Mouse (Mus musculus) hindbrain, postnatal 0 days (tissue): ENCODE results near the gene Gsdme. TPM values are rescaled to one million over a fixed set of nuclear protein-coding genes. Genes with fewer than 3 reads are reported as not detected.

Experiments
- ATAC-seq: fragments of 200-750 bp; cut with Nextera tagmentation; 2 replicates; pipeline ENCODE4 v1.8.0; 2017; ENCODE audit warnings: mild to moderate bottlenecking, moderate TSS enrichment, moderate library complexity
- DNase-seq: peaks from one replicate; pipeline ENCODE4 v3.0.0-alpha.2; 2015; ENCODE audit warnings: low spot score
- H3K27ac ChIP-seq: fragments of 300-500 bp; sonication (generic); 2 replicates; pipeline ENCODE4 v1.5.1; 2014; ENCODE audit warnings: mild to moderate bottlenecking
- H3K27me3 ChIP-seq: fragments of 300-500 bp; sonication (generic); 2 replicates; pipeline ENCODE4 v1.6.1; 2014; ENCODE audit warnings: low read length, mixed read lengths; ENCODE audit not compliant: insufficient read depth
- H3K36me3 ChIP-seq: fragments of 300-500 bp; sonication (generic); 2 replicates; pipeline ENCODE4 v1.6.1; 2014; ENCODE audit warnings: low read length, mixed read lengths; ENCODE audit not compliant: insufficient read depth
- H3K4me1 ChIP-seq: fragments of 300-500 bp; sonication (generic); 2 replicates; pipeline ENCODE4 v1.6.1; 2014; ENCODE audit warnings: antibody characterized with exemption, low read length, mixed read lengths; ENCODE audit not compliant: insufficient read depth
- H3K4me2 ChIP-seq: fragments of 300-500 bp; sonication (generic); 2 replicates; pipeline ENCODE4 v1.6.1; 2014; ENCODE audit warnings: low read depth, mild to moderate bottlenecking, low read length, moderate library complexity, mixed read lengths
- H3K4me3 ChIP-seq: fragments of 300-500 bp; sonication (generic); 2 replicates; pipeline ENCODE4 v1.5.1; 2014; ENCODE audit warnings: low read length
- H3K9ac ChIP-seq: fragments of 300-500 bp; sonication (generic); replicated peaks from 2 replicates; pipeline ENCODE4 v1.6.1; 2014; ENCODE audit warnings: mild to moderate bottlenecking, low read length, moderate library complexity, mixed read lengths
- H3K9me3 ChIP-seq: fragments of 300-500 bp; sonication (generic); 2 replicates; pipeline ENCODE4 v1.6.1; 2016; ENCODE audit warnings: low read length, mixed read lengths
- CTCF ChIP-seq: IDR thresholded peaks from 2 replicates; pipeline ENCODE4 v1.5.1; 2016; ENCODE audit warnings: antibody characterized with exemption, control low read depth, low read depth
- WGBS: fragments of 180-500 bp; shearing (Covaris S2); extraction: QIAGEN DNeasy Blood & Tissue Kit; methylation state at CpG from one replicate; pipeline ENCODE4 v1.1.7; 2014; 5-methylcytosine and 5-hydroxymethylcytosine counted together
- polyA plus RNA-seq: library from polyadenylated mRNA; unstranded; fragments of >200 nt; fragmentation: Nextera tagmentation; extraction: Ambion mirVana; gene quantifications from 2 replicates; pipeline ENCODE4 v1.2.1, GENCODE M21; 2015
- total RNA-seq: library from RNA; depleted of rRNA; stranded (reverse); fragments of >200 nt; gene quantifications from 2 replicates; pipeline ENCODE4 v1.2.3, GENCODE M21; 2014

Gsdme gene
- total and polyA plus RNA-seq, 2 experiments from 2014 or later: 15.4 to 82.0 TPM

GRCm38 (mm10) chr6:50180189-50180588 lies 83.5 kb downstream of the Gsdme start:
- Histone ChIP-seq H3K36me3 (no peaks in the 10 kb centered on the region), H3K27me3 (no peaks in the 10 kb centered on the region), H3K27ac (no peak overlapping the region), H3K4me2 (peak overlapping the region; percentile 17; the same call in 1 of the 2 replicates), H3K4me1 (no peaks in the 10 kb centered on the region), H3K9me3 (no peaks in the 10 kb centered on the region), H3K9ac (no peak overlapping the region), H3K4me3 (no peak overlapping the region)
- 72% methylated on average over 4 of the region's 4 CpGs for WGBS
- ATAC-seq (no peak), DNase-seq (peak; percentile 56)
- TF ChIP-seq CTCF: peak; percentile 57

- no peak for TF ChIP-seq CTCF
- DNase-seq (no peak), ATAC-seq (no peak)
- Histone ChIP-seq H3K4me3 (no peak overlapping the region), H3K4me2 (no peak overlapping the region), H3K9ac (no peak overlapping the region), H3K27ac (no peak overlapping the region), H3K9me3 (no peaks in the 10 kb centered on the region), H3K4me1 (no peaks in the 10 kb centered on the region), H3K36me3 (0 out of 2 replicates have a peak, but pooled peaks cover 1% of the 10 kb centered on the region), H3K27me3 (no peaks in the 10 kb centered on the region)
- 96% methylated on average over 1 of the region's 1 CpGs for WGBS
Observed at GRCm38 (mm10) chr6:50175736-50176135, 87.9 kb downstream of the Gsdme start.

GRCm38 (mm10) chr6:50169771-50170170 lies 93.9 kb downstream of the Gsdme start:
- Histone ChIP-seq H3K9ac (no peak overlapping the region), H3K4me1 (no peaks in the 10 kb centered on the region), H3K27me3 (no peaks in the 10 kb centered on the region), H3K9me3 (no peaks in the 10 kb centered on the region), H3K36me3 (0 out of 2 replicates have a peak, but pooled peaks cover 4% of the 10 kb centered on the region), H3K4me3 (no peak overlapping the region), H3K27ac (no peak overlapping the region), H3K4me2 (no peak overlapping the region)
- TF ChIP-seq CTCF: no peak
- peak; percentile 44 for DNase-seq
- ATAC-seq: 0 out of 2 replicates have a peak, but pooled peaks have one; percentile 51

DNA sequence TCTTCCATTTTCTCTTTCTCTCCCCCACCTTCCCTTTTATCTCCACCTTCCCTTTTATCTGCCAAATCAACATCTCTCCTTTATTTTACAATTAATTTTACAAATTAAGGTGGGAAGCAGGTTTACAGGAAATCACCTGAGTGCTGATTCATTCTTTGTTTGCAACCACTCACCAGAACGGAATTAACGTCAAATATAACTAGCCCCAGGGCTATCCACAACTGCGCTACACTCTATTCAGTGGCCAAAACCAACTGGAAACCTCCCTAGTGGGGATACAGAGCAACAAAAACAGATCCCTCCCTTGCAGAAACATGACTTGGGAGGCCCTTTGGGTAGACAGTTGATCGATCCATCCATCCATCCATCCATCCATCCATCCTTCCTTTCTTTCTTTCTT lies 94.8 kb downstream of the Gsdme start:
- 0 out of 2 replicates have a peak, but pooled peaks cover 4% of the 10 kb centered on the region for H3K36me3 ChIP-seq
- no peak overlapping the region for H3K4me2 ChIP-seq
- H3K27ac ChIP-seq: no peak overlapping the region
- no peaks in the 10 kb centered on the region for H3K27me3 ChIP-seq
- DNase-seq (no peak), ATAC-seq (no peak)
- no peak overlapping the region for H3K4me3 ChIP-seq
- no peaks in the 10 kb centered on the region for H3K9me3 ChIP-seq
- WGBS: 89% methylated on average over 4 of the region's 4 CpGs
- H3K9ac ChIP-seq: no peak overlapping the region
- H3K4me1 ChIP-seq: no peaks in the 10 kb centered on the region
- TF ChIP-seq CTCF: no peak

GRCm38 (mm10) chr6:50163013-50163412 lies 100.6 kb downstream of the Gsdme start:
- no peak for TF ChIP-seq CTCF
- H3K36me3 ChIP-seq: no peaks in the 10 kb centered on the region
- ATAC-seq (no peak), DNase-seq (no peak)
- no peak overlapping the region for H3K9ac ChIP-seq
- no peaks in the 10 kb centered on the region for H3K27me3 ChIP-seq
- WGBS: 90% methylated on average over 3 of the region's 3 CpGs
- no peak overlapping the region for H3K4me2 ChIP-seq
- no peaks in the 10 kb centered on the region for H3K4me1 ChIP-seq
- no peak overlapping the region for H3K4me3 ChIP-seq
- H3K9me3 ChIP-seq: no peaks in the 10 kb centered on the region
- no peak overlapping the region for H3K27ac ChIP-seq

DNA sequence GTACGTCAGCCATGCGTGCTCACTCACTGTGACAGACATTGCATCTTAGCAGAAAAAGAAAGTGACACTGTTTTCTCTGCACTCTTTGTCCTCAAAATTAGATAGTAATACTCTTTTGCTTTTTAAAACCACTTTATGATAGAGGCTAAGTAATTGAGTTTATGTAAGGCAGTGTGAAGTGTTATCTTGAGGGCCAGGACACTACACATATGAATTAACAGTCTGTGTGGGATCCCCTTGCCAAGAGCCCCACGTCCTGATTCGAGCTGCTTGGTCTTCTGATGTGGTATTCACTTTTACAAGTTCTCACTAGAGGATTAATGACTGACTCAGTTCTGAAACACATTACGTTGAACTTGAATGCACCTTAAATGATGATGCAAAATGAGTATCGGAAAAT lies 103.8 kb downstream of the Gsdme start:
- H3K9ac ChIP-seq: no peak overlapping the region
- ATAC-seq (no peak), DNase-seq (no peak)
- no peak overlapping the region for H3K4me2 ChIP-seq
- no peaks in the 10 kb centered on the region for H3K27me3 ChIP-seq
- H3K36me3 ChIP-seq: no peaks in the 10 kb centered on the region
- 74% methylated on average over 6 of the region's 6 CpGs for WGBS
- H3K4me1 ChIP-seq: no peaks in the 10 kb centered on the region
- no peak overlapping the region for H3K27ac ChIP-seq
- TF ChIP-seq CTCF: no peak
- no peaks in the 10 kb centered on the region for H3K9me3 ChIP-seq
- H3K4me3 ChIP-seq: no peak overlapping the region

- WGBS: 87% methylated on average over 4 of the region's 4 CpGs
Observed at GRCm38 (mm10) chr6:50149378-50149777, 114.3 kb downstream of the Gsdme start.

More at GRCm38 (mm10) chr6:50149378-50149777, 114.3 kb downstream of the Gsdme start:
- no peak for ATAC-seq
- H3K27ac ChIP-seq: no peak overlapping the region
- no peak overlapping the region for H3K4me2 ChIP-seq
- H3K27me3 ChIP-seq: no peaks in the 10 kb centered on the region
- no peak overlapping the region for H3K4me3 ChIP-seq
- H3K9me3 ChIP-seq: no peaks in the 10 kb centered on the region
- DNase-seq: no peak
- no peaks in the 10 kb centered on the region for H3K4me1 ChIP-seq
- no peaks in the 10 kb centered on the region for H3K36me3 ChIP-seq
- no peak overlapping the region for H3K9ac ChIP-seq
- TF ChIP-seq CTCF: no peak
